Comparison of ENCODE assay signal across 8 mouse cellular contexts in genomic region chrX:166170800-166171738, GRCm38 (mm10). TPM values are rescaled to one million over a fixed set of nuclear protein-coding genes. Genes with fewer than 3 reads are reported as not detected.
DNase-seq lines count a peak whose midpoint lies in the region; ATAC-seq and TF ChIP-seq lines count a peak whose summit lies in the region.

No protein-coding gene starts in this region.

- H3K27ac ChIP-seq in heart, embryonic 10.5 days: peak overlapping the region; percentile 83; the same call in 1 of the 2 replicates
- peak overlapping the region; percentile 82 for H3K27ac ChIP-seq in forebrain, postnatal 0 days (ENCODE audit: low read depth, low read length)
- H3K27ac ChIP-seq in macrophage: no peak overlapping the region

- peak overlapping the region; percentile 64 for H3K4me3 ChIP-seq in heart, embryonic 10.5 days
- H3K4me3 ChIP-seq in forebrain, postnatal 0 days (ENCODE audit: low read depth, low read length): peak overlapping the region; percentile 47
- peak overlapping the region; percentile 58 for H3K4me3 ChIP-seq in macrophage (ENCODE audit: inconsistent target)

- H3K9me3 ChIP-seq in heart, embryonic 10.5 days: no peaks in the 10 kb centered on the region
- no peaks in the 10 kb centered on the region for H3K9me3 ChIP-seq in forebrain, postnatal 0 days (ENCODE audit: low read length)

- 21% methylated on average over 9 of the region's 9 CpGs for WGBS in heart, embryonic 10.5 days
- WGBS in forebrain, postnatal 0 days: 25% methylated on average over 9 of the region's 9 CpGs
- WGBS in macrophage (ENCODE audit: missing documents): 26% methylated on average over 9 of the region's 9 CpGs

- H3K9ac ChIP-seq in forebrain, postnatal 0 days: peak overlapping the region; percentile 50

- no peak for DNase-seq in heart, embryonic 10.5 days (ENCODE audit: low spot score)
- no peak for DNase-seq in heart, adult 9 months (ENCODE audit: low spot score in 2 of 2)
- peak; percentile 27 for DNase-seq in CD4-positive, CD25-positive, alpha-beta regulatory T cell, adult 2 months (ENCODE audit: low read depth, low spot score)
- DNase-seq in forebrain, postnatal 0 days: no peak
- no peak for DNase-seq in left cerebral cortex, postnatal 4 days
- no peak for DNase-seq in thymus, adult 18-20 months
- DNase-seq in kidney, adult 8-10 months: no peak

- H3K27me3 ChIP-seq in heart, embryonic 10.5 days (ENCODE audit: insufficient read depth, poor library complexity, severe bottlenecking): no peaks in the 10 kb centered on the region
- H3K27me3 ChIP-seq in forebrain, postnatal 0 days (ENCODE audit: insufficient read depth, low read length): no peaks in the 10 kb centered on the region

- peak overlapping the region; percentile 46 for H3K4me2 ChIP-seq in forebrain, postnatal 0 days (ENCODE audit: low read depth)

- no peaks in the 10 kb centered on the region for H3K79me2 ChIP-seq in macrophage (ENCODE audit: inconsistent target)

- TF ChIP-seq CTCF in forebrain, postnatal 0 days (IDR thresholded peaks at IDR 0.05; ENCODE audit: low read depth): no peak

- H3K4me1 ChIP-seq in heart, embryonic 10.5 days: no peaks in the 10 kb centered on the region
- no peaks in the 10 kb centered on the region for H3K4me1 ChIP-seq in forebrain, postnatal 0 days (ENCODE audit: insufficient read depth)

- no peak for ATAC-seq in forebrain, postnatal 0 days

- intact Hi-C loops in left cerebral cortex, postnatal 4 days (cut with DNase I): loop anchor here (5.0 to 10.0 kb wide), 2 partner anchors 134 to 176 kb away; no protein-coding TSS in a partner anchor

- no peaks in the 10 kb centered on the region for H3K36me3 ChIP-seq in heart, embryonic 10.5 days
- no peaks in the 10 kb centered on the region for H3K36me3 ChIP-seq in forebrain, postnatal 0 days (ENCODE audit: insufficient read depth)
- H3K36me3 ChIP-seq in macrophage (ENCODE audit: inconsistent target): no peaks in the 10 kb centered on the region

RNA-seq across cellular contexts. Expression of gene Gemin8, which starts 0.8 kb away (rescaled TPM):
- 7.3 and 12.8 TPM in 2 replicates for polyA plus RNA-seq in heart, embryonic 10.5 days (2016; fragmentation: Nextera tagmentation; extraction: Ambion mirVana)
- 6.8 and 7.4 TPM in 2 replicates for total RNA-seq in forebrain, postnatal 0 days (2014; rRNA removed)
- polyA plus RNA-seq in forebrain, postnatal 0 days (2015; fragmentation: Nextera tagmentation; extraction: Ambion mirVana): 8.0 and 8.5 TPM in 2 replicates
- total RNA-seq in macrophage (2018; cell fraction: chromatin; rRNA removed): 1 to 10 TPM in 20 of 26 experiments, under 1 TPM in 3, not detected in 3; 0.68 to 5.8 (median 2.0) TPM
- total RNA-seq in macrophage (2018; cell fraction: cytosol; rRNA removed): 1 to 10 TPM in 23 of 26 experiments, under 1 TPM in 3; 0.81 to 2.3 (median 1.6) TPM
- total RNA-seq in macrophage (2018; cell fraction: nucleus; rRNA removed): 1 to 10 TPM in 18 of 26 experiments, under 1 TPM in 6, not detected in 2; 0.48 to 4.6 (median 1.9) TPM
- 1.5 to 1.6 TPM (median 1.6 TPM) in 3 replicates for polyA plus RNA-seq in macrophage (2018)
- 10 to 100 TPM; 11.7 to 12.2 TPM for total RNA-seq in left cerebral cortex, postnatal 4 days (2021)
